Mouse (Mus musculus) forebrain, embryonic 10.5 days (tissue): ENCODE data around the gene Irs1. TPM values are rescaled to one million over a fixed set of nuclear protein-coding genes. Genes with fewer than 3 reads are reported as not detected.

Experiments used
- DNase-seq: peaks from one replicate; pipeline ENCODE4 v3.0.0-alpha.2; 2017; ENCODE audit warnings: low spot score; ENCODE audit errors: extremely low spot score
- H3K27ac ChIP-seq: fragments of 300-500 bp; sonication (generic); 2 replicates; pipeline ENCODE4 v1.5.1; 2016; ENCODE audit warnings: mild to moderate bottlenecking
- H3K27me3 ChIP-seq: fragments of 300-500 bp; sonication (generic); 2 replicates; pipeline ENCODE4 v1.6.1; 2016; ENCODE audit warnings: mild to moderate bottlenecking; ENCODE audit not compliant: poor library complexity, severe bottlenecking
- H3K36me3 ChIP-seq: fragments of 300-500 bp; sonication (generic); replicated peaks from 2 replicates; pipeline ENCODE4 v1.6.1; 2016; ENCODE audit warnings: mild to moderate bottlenecking, moderate library complexity
- H3K4me1 ChIP-seq: fragments of 300-500 bp; sonication (generic); 2 replicates; pipeline ENCODE4 v1.6.1; 2016
- H3K4me3 ChIP-seq: fragments of 300-500 bp; sonication (generic); 2 replicates; pipeline ENCODE4 v1.5.1; 2016; ENCODE audit warnings: mild to moderate bottlenecking, moderate library complexity
- H3K9me3 ChIP-seq: fragments of 300-500 bp; sonication (generic); 2 replicates; pipeline ENCODE4 v1.6.1; 2016; ENCODE audit warnings: mild to moderate bottlenecking, moderate library complexity
- WGBS: fragments of 180-500 bp; shearing (Covaris S2); methylation state at CpG from one replicate; pipeline ENCODE4 v1.1.7; 2016; 5-methylcytosine and 5-hydroxymethylcytosine counted together
- polyA plus RNA-seq: library from polyadenylated mRNA; unstranded; fragments of >200 nt; fragmentation: Nextera tagmentation; extraction: Ambion mirVana; gene quantifications from 2 replicates; pipeline ENCODE4 v1.2.1, GENCODE M21; 2016

The Irs1 gene
- polyA plus RNA-seq, 1 experiment from 2014 or later, result 11.8 TPM

DNA sequence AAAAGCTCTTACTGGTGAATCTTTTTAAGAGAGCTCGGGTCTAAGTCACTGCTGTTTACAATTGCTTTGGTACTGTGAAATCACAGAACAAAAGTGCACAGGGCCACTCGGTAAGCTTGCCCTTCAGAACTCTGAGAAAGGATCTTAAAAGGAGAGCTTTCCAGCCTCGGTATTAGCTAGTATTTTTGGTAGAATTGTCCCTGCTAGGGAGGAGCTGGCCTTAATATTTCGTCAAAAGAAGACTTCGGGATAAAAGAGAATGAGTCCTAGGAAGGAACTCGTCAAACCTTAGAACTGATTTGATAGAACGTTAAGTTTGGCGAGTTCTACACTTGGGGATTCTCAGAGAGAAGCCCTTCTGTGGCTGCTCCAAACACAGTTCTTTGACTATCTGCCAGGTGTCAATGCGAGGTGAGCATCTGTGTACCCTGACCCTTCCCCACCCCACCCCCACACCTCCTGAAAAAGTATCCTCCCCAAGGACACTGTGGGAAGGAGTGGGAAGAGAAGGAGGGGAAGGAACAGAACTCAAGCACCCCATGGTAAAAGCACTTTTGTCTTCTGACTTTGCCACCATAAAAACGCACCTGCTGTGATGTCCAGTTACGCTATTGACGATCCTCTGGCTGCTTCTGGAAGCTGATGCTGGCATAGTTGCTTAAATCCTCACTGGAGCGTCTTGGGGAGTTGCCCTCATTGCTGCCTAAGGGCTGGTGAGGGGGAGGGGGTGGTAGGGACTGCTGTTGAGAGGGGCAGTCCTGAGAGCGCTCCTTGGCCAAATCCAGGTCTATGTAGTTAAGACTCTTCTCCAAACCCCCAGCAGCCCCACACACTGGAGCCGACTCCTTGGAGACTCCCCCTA is 4.8 kb downstream of the Irs1 start:
- Histone ChIP-seq H3K27ac (peak overlapping the region; percentile 96), H3K4me3 (peak overlapping the region; percentile 80), H3K27me3 (peaks cover 28% of the 10 kb centered on the region), H3K4me1 (peaks cover 91% of the 10 kb centered on the region), H3K36me3 (peaks cover 41% of the 10 kb centered on the region), H3K9me3 (peaks cover 23% of the 10 kb centered on the region)
- WGBS, result 28% methylated on average over 15 of the region's 15 CpGs
- no peak for DNase-seq

DNA sequence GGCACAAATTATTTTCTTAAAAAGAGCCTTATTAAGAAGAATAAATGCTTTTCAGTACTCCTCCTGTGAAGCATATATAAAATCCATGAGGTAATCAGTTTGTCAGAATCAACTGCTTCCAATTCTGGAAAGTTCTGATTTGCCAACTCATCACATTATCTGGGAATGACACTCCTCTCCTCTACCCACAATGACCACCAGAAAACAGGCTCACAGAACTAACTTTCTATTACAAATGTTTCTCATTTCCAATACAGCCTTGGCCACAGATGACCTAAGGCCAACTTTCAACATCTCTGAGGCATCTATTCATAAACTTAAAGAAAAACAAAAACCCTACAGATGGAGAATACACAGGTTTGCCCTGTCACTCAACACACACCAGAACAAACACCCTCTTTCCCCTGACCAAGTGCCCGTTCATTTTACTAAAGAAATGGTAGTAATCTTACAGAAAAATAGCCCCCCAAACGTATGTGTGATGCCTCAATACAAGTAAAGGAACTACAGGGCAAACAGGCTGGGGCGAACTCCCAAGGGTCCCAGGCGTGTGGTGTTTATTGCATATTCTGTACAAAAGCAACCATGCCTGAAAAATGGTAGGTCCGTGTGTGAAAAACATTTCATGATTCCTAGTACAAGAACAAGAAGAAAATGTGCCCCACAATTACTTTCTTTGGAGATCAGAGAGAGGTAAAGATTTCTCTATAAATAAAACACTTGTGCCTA is 5.6 kb downstream of the Irs1 start:
- peaks cover 43% of the 10 kb centered on the region for H3K36me3 ChIP-seq
- DNase-seq, result no peak
- H3K4me1 ChIP-seq, result peaks cover 90% of the 10 kb centered on the region
- WGBS, result 47% methylated on average over 5 of the region's 5 CpGs
- peaks cover 23% of the 10 kb centered on the region for H3K9me3 ChIP-seq
- H3K27me3 ChIP-seq, result peaks cover 28% of the 10 kb centered on the region
- H3K4me3 ChIP-seq, result peak overlapping the region; percentile 80
- peak overlapping the region; percentile 96 for H3K27ac ChIP-seq

DNA sequence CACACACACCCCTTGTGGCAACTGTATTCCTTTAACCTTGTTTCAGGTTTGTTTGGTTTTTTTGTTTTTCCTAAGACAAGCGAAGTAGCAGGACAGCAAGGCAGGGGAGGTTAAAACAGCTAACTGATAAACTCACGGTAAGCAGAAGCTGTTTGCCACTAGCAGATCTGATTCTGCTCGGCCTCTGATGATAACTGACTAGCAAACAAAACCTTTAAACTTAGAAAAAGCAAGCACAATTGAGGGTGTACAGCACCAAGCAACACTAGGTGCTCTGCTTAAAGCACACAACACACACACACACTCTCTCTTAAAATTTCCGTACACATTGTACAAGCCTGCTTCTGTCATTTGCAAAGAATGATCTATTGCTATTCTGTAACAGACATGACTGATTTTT is 6.8 kb downstream of the Irs1 start:
- no peak for DNase-seq
- 46% methylated on average over 4 of the region's 4 CpGs for WGBS
- peak overlapping the region; percentile 96 for H3K27ac ChIP-seq

DNA sequence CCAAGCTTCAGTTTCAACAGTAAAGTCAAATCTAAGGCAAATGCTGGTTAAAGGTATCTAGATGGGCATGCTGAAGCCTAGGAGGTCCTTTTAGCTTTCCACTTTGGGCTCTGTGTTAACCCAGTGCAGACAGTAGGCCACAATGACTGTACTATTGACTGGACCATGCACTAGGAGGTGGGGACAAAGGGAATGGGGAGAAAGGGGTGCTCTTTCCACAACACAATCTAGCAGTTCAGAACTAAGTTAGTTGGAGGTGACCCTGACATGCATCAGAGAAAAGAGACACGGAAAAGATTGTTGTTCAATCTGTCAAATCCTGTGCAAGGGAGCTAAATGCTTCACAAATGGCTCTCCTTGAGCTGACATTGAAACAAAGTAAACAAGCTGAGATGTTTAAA is 7.3 kb downstream of the Irs1 start:
- H3K27ac ChIP-seq, result peak overlapping the region; percentile 96
- H3K9me3 ChIP-seq, result peaks cover 19% of the 10 kb centered on the region
- 6% methylated on average over 1 of the region's 1 CpGs for WGBS
- peaks cover 49% of the 10 kb centered on the region for H3K36me3 ChIP-seq
- peak; percentile 40 for DNase-seq
- peaks cover 21% of the 10 kb centered on the region for H3K27me3 ChIP-seq
- peak overlapping the region; percentile 80 for H3K4me3 ChIP-seq
- H3K4me1 ChIP-seq, result peaks cover 81% of the 10 kb centered on the region

More for the DNA sequence above, 6.8 kb downstream of the Irs1 start:
- H3K27me3 ChIP-seq, result peaks cover 26% of the 10 kb centered on the region
- H3K4me1 ChIP-seq, result peaks cover 85% of the 10 kb centered on the region
- H3K9me3 ChIP-seq, result peaks cover 23% of the 10 kb centered on the region
- peaks cover 49% of the 10 kb centered on the region for H3K36me3 ChIP-seq
- peak overlapping the region; percentile 80 for H3K4me3 ChIP-seq

DNA sequence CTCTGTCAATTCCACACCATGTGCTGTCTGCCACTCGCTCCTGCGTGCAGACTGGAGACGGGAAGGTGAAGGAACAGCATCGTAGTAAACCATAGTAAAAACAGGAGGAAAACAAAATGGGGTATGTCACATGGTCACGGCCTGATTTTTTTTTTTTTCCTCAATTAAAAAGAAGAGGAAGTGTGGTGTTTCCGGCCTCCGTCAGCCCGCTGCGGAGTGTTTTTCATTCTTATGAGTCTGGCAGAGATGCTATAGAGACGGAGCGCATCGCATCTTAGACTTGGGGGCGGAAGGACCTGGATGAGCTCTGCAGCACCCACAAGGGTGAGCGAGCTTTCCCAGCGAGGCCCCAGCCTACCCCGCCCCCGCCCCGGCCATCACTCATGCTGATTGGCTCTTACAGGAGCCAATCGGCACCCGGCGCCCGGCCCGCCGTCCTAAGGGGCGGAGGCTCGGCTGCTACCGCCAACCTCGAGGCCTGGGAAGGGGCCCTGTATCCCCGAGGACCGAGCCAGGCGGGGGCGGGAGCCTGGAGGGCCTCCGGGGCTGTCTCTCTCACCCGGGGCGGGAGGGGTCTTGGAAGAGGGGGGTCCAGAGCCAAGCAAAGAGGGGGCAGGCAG is 8.1 kb downstream of the Irs1 start:
- peak; percentile 89 for DNase-seq
- Histone ChIP-seq H3K27me3 (peaks cover 13% of the 10 kb centered on the region), H3K27ac (peak overlapping the region; percentile 96), H3K4me3 (peak overlapping the region; percentile 80), H3K4me1 (peaks cover 73% of the 10 kb centered on the region), H3K9me3 (peaks cover 11% of the 10 kb centered on the region), H3K36me3 (peaks cover 49% of the 10 kb centered on the region)
- WGBS, result under 1% methylated on average over 35 of the region's 35 CpGs

DNA sequence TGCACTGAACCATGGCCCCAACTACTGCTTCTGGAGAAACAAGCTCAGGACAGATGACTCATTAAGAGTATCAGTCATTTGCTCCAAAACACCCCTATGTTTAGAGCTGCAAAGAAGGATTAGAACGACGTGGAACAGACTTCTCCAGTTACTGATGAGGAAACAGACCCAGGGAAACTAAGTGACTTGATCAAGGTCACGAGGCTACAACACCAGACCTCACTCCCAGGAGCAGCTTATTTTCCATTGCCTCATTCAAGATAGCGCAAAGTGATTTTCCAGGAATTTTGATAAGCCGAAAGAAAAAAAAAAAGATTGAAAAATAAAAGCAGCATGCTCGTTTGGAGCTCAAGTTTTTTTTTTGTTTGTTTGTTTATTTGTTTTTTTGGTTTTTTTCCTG is 9.4 kb downstream of the Irs1 start:
- WGBS, result 85% methylated on average over 6 of the region's 6 CpGs
- Histone ChIP-seq H3K27ac (no peak overlapping the region), H3K36me3 (peaks cover 49% of the 10 kb centered on the region), H3K4me3 (no peak overlapping the region), H3K4me1 (peaks cover 61% of the 10 kb centered on the region), H3K9me3 (no peaks in the 10 kb centered on the region; the same call in 1 of the 2 replicates), H3K27me3 (0 out of 2 replicates have a peak, but pooled peaks cover 1% of the 10 kb centered on the region)
- DNase-seq, result no peak

DNA sequence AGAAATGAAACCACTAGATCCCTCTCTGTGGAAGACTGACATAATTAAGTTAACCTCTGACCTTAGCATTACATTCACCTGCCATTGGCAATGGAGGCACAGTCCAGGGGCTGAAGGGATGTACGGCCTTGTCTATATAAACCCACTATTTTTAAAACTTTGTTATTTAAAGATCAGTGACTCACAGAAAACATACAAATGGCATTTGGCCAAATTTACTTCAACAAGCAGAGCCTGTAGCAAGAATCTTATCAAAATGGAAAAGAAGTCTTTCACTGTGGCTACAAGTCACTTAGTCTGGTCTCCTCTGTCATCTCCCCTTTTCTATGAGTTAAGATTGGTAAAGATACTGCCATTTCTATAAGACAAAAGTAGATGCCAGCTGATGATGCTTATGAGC is 11.4 kb downstream of the Irs1 start:
- no peaks in the 10 kb centered on the region for H3K27me3 ChIP-seq
- H3K27ac ChIP-seq, result no peak overlapping the region
- WGBS, result 72% methylated on average over 1 of the region's 1 CpGs
- no peak overlapping the region for H3K4me3 ChIP-seq
- H3K9me3 ChIP-seq, result no peaks in the 10 kb centered on the region; the same call in 1 of the 2 replicates
- peaks cover 51% of the 10 kb centered on the region for H3K4me1 ChIP-seq
- DNase-seq, result no peak
- H3K36me3 ChIP-seq, result peaks cover 62% of the 10 kb centered on the region

DNA sequence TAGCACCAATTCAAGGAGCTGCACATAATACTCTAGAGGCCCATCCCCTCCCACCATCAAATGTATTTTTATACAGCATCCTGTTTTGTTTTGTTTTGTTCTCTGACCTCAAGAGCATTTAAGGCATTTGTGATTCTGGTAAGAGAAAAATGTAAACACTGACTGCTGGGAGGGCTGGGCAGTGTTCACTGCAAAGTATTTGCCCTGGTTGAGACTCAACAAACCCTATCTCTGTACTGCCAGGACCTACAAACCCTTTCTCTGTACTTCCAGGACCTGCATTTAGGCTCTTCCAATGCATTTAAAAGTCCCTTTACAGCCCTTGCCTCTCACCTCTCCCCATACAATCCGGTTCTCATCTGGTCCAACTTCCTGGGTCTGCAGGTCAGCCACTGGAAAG is 16.9 kb downstream of the Irs1 start:
- Histone ChIP-seq H3K27me3 (no peaks in the 10 kb centered on the region), H3K27ac (peak overlapping the region; percentile 81), H3K36me3 (peaks cover 76% of the 10 kb centered on the region), H3K4me1 (peaks cover 41% of the 10 kb centered on the region), H3K9me3 (no peaks in the 10 kb centered on the region; the same call in 1 of the 2 replicates), H3K4me3 (peak overlapping the region; percentile 19; the same call in 1 of the 2 replicates)
- no peak for DNase-seq
- WGBS, result 59% methylated on average over 1 of the region's 1 CpGs

DNA sequence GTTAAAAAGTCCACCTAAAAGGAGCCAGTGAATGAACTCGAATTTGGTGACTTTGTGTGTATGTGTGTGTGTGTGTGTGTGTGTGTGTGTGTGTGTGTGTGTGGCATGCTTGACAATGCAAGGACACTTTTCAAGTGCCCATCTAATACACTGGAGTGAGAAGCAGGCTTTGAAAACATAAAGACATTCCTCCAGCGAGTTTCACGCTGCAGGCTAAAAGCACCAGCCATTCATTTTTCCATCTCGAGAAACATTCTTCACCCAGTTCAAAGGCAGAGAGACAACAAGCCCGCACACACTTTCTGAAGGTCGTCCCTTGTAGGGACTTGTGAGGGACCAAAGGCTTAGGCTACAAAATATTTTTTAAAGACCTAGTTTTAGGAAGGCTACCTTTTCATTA is 17.7 kb downstream of the Irs1 start:
- 22% methylated on average over 6 of the region's 6 CpGs for WGBS
- peak overlapping the region; percentile 81 for H3K27ac ChIP-seq
- peak; percentile 39 for DNase-seq

DNA sequence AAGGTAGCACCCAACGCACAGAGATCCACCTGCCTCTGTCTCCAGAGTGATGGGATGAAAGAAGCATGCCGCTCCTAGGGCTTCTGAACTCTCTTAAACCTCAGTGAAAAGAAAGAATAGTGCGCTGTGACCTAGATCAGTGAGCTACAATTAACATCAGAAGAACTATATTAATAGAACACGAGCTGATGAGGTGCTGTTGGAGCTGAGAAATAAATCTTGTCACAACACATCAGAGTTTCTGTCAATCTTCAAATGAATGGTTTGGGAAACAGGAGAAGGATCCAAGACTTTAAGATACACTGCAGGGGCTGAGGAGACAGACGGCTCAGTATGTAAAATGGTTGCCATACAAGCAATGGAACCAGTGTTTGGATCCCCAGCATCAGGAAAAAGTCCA is 19.0 kb downstream of the Irs1 start:
- Histone ChIP-seq H3K9me3 (no peaks in the 10 kb centered on the region; the same call in 1 of the 2 replicates), H3K27ac (peak overlapping the region; percentile 81), H3K27me3 (no peaks in the 10 kb centered on the region), H3K36me3 (peaks cover 59% of the 10 kb centered on the region), H3K4me3 (no peak overlapping the region), H3K4me1 (peaks cover 41% of the 10 kb centered on the region)
- DNase-seq, result no peak
- WGBS, result 66% methylated on average over 5 of the region's 5 CpGs

More for the DNA sequence above, 17.7 kb downstream of the Irs1 start:
- H3K4me3 ChIP-seq, result peak overlapping the region; percentile 5; the same call in 1 of the 2 replicates
- H3K27me3 ChIP-seq, result no peaks in the 10 kb centered on the region
- peaks cover 72% of the 10 kb centered on the region for H3K36me3 ChIP-seq
- H3K9me3 ChIP-seq, result no peaks in the 10 kb centered on the region; the same call in 1 of the 2 replicates
- peaks cover 41% of the 10 kb centered on the region for H3K4me1 ChIP-seq

DNA sequence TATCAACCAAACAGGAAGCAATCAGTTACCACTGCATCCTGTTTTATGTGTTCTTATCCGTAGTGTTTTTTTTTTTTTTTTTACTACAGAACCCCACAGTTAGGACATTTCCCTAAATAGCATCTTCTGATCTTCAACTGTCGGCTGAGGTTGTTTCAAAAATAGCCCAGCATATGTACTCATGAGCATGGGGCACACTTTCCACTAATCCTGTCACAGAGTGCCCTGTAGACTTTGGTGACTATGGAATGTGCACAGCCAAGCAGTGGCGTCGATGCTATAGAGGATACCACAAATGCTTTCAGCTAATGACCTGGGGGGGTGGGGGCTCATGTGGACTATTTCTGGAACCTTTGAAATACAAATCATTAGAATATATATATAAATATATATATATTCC is 23.7 kb downstream of the Irs1 start:
- no peak overlapping the region for H3K27ac ChIP-seq
- no peaks in the 10 kb centered on the region for H3K27me3 ChIP-seq
- no peaks in the 10 kb centered on the region for H3K9me3 ChIP-seq
- H3K4me1 ChIP-seq, result peaks cover 9% of the 10 kb centered on the region
- H3K4me3 ChIP-seq, result no peak overlapping the region
- peaks cover 58% of the 10 kb centered on the region for H3K36me3 ChIP-seq
- DNase-seq, result no peak
- WGBS, result 86% methylated on average over 4 of the region's 4 CpGs

DNA sequence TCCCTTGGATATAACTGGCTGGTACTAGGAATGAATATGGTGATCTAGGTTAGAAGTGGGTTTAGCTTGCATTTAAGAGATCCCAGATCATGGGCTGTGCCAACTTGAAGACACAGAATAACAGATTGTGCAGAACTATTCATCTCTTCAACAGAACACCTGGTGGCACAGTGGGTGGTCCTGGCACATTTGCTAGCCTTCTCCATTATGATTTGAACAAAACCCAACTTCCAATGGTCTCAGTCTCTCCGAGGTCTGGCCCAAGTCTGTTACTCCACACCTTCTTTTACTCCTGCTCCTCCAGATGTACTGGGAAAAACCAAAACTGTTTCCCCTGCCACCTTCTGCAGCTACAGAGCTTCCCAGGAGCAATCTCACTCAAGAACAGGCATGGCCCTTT is 28.9 kb downstream of the Irs1 start:
- Histone ChIP-seq H3K36me3 (peaks cover 37% of the 10 kb centered on the region), H3K9me3 (no peaks in the 10 kb centered on the region), H3K27ac (no peak overlapping the region), H3K4me1 (peaks cover 36% of the 10 kb centered on the region), H3K4me3 (no peak overlapping the region), H3K27me3 (no peaks in the 10 kb centered on the region)
- DNase-seq, result no peak
- 75% methylated on average over 1 of the region's 1 CpGs for WGBS
